In genomic region chr16:29946966-29947365, GRCm38 (mm10) we compare ENCODE assay signal across 12 mouse cellular contexts.
A peak's percentile ranks its signal among the peaks of the same experiment; 100 is the strongest.
DNase-seq lines count a peak whose midpoint lies in the region; ATAC-seq and TF ChIP-seq lines count a peak whose summit lies in the region.
"Had no signal": no experiment of that assay in that cellular context is flagged by ENCODE, and none has a peak within 500 bp of the region (broad histone marks: within the 10 kb centered on the region; RNA-seq: fewer than 3 reads in every experiment).

No protein-coding gene starts in this region.

- H3K9me3 ChIP-seq in intestine, embryonic 14.5 days (ENCODE audit: control insufficient read depth, low read length), result no peaks in the 10 kb centered on the region
- H3K9me3 ChIP-seq in intestine, postnatal 0 days (ENCODE audit: control insufficient read depth), result no peaks in the 10 kb centered on the region
- H3K9me3 ChIP-seq: embryonic facial prominence, embryonic 13.5 days; liver, embryonic 13.5 days had no signal

- intact Hi-C loops in heart, postnatal 25 days (cut with DNase I), result loop anchor here (1.0 to 2.0 kb wide), 3 partner anchors 62 to 242 kb away; partner anchors contain the start of gene Hes1

- ATAC-seq in intestine, embryonic 14.5 days (replicated peaks; ENCODE audit: low FRiP score, low TSS enrichment, low read depth), result no peak
- ATAC-seq in intestine, postnatal 0 days, result no peak
- no peak for ATAC-seq in megakaryocyte, adult 5-6 weeks (ENCODE audit: poor library complexity, severe bottlenecking)

- TF ChIP-seq CTCF in intestine, postnatal 0 days (IDR thresholded peaks at IDR 0.05; ENCODE audit: low read depth), result no peak

- WGBS in intestine, embryonic 14.5 days, result 52% methylated on average over 5 of the region's 5 CpGs
- 52% methylated on average over 5 of the region's 5 CpGs for WGBS in intestine, postnatal 0 days

- no peaks in the 10 kb centered on the region for H3K36me3 ChIP-seq in intestine, embryonic 14.5 days (ENCODE audit: control insufficient read depth, insufficient read depth, low read length)
- H3K36me3 ChIP-seq in intestine, postnatal 0 days (ENCODE audit: control insufficient read depth, insufficient read depth), result no peaks in the 10 kb centered on the region
- H3K36me3 ChIP-seq: embryonic facial prominence, embryonic 13.5 days; liver, embryonic 13.5 days had no signal

- no peak overlapping the region for H3K4me2 ChIP-seq in intestine, embryonic 14.5 days (ENCODE audit: low read length)
- no peak overlapping the region for H3K4me2 ChIP-seq in intestine, postnatal 0 days (replicated peaks; ENCODE audit: low read depth)

- H3K9ac ChIP-seq in intestine, embryonic 14.5 days (ENCODE audit: low read length), result no peak overlapping the region
- H3K9ac ChIP-seq in intestine, postnatal 0 days (ENCODE audit: low read depth, low read length), result no peak overlapping the region

- H3K27ac ChIP-seq in intestine, embryonic 14.5 days (ENCODE audit: low read depth), result peak overlapping the region; percentile 91
- H3K27ac ChIP-seq in intestine, postnatal 0 days (ENCODE audit: low read depth, low read length), result no peak overlapping the region
- H3K27ac ChIP-seq: liver, embryonic 13.5 days had no signal

- H3K27me3 ChIP-seq in intestine, embryonic 14.5 days (replicated peaks; ENCODE audit: control insufficient read depth, insufficient read depth, low read length), result no peaks in the 10 kb centered on the region
- no peaks in the 10 kb centered on the region for H3K27me3 ChIP-seq in intestine, postnatal 0 days (replicated peaks; ENCODE audit: control insufficient read depth, insufficient read depth, low read length)
- H3K27me3 ChIP-seq: embryonic facial prominence, embryonic 13.5 days had no signal

- no peak overlapping the region for H3K4me3 ChIP-seq in intestine, embryonic 14.5 days (ENCODE audit: low read depth, low read length)
- H3K4me3 ChIP-seq in intestine, postnatal 0 days (ENCODE audit: low read depth, low read length), result no peak overlapping the region

- H3K4me1 ChIP-seq in intestine, embryonic 14.5 days (replicated peaks; ENCODE audit: control insufficient read depth, insufficient read depth, low read length), result peaks cover 36% of the 10 kb centered on the region
- H3K4me1 ChIP-seq in intestine, postnatal 0 days (replicated peaks; ENCODE audit: control insufficient read depth, insufficient read depth, low read length), result 0 out of 2 replicates have a peak, but pooled peaks cover 13% of the 10 kb centered on the region

- DNase-seq in intestine, embryonic 14.5 days (ENCODE audit: low spot score), result peak; percentile 55
- DNase-seq in heart, adult 11 months, result peak; percentile 95
- DNase-seq in heart, postnatal 25 days (ENCODE audit: low spot score), result peak; percentile 22
- peak; percentile 36 for DNase-seq in skeletal muscle tissue, adult 2 months (ENCODE audit: low read depth, low spot score)
- DNase-seq in adrenal gland, adult 2 months, result no peak
- DNase-seq in left cerebral cortex, adult 18-20 months (ENCODE audit: low spot score in 2 of 2), result no peak
- DNase-seq: liver, embryonic 13.5 days; midbrain, embryonic 14.5 days; thymus, postnatal 4 days had no signal

Comparison
In these comparisons a context has a peak if more than half of its experiments do, and no peak if none do; other contexts are left out.
1. DNase-seq: peak in intestine, embryonic 14.5 days (single experiment), heart, adult 11 months (single experiment), heart, postnatal 25 days (single experiment) and skeletal muscle tissue, adult 2 months (single experiment); none in adrenal gland, adult 2 months (single experiment) and left cerebral cortex, adult 18-20 months (0 of 2).